Mouse (Mus musculus) embryonic fibroblast, embryonic 13.5 days (primary cell): Measurements from ENCODE around the gene Tcf20.

Source experiments
- CTCF ChIP-seq: IDR thresholded peaks from 2 replicates; pipeline ENCODE4 v1.5.1; 2011; ENCODE audit warnings: mild to moderate bottlenecking, control low read depth, low read length, moderate library complexity, borderline replicate concordance; ENCODE audit not compliant: insufficient read depth
- POLR2A ChIP-seq: IDR thresholded peaks from 2 replicates; pipeline ENCODE4 v1.6.1; 2011; ENCODE audit warnings: low read depth, mild to moderate bottlenecking, control low read depth, low read length, moderate library complexity

DNA sequence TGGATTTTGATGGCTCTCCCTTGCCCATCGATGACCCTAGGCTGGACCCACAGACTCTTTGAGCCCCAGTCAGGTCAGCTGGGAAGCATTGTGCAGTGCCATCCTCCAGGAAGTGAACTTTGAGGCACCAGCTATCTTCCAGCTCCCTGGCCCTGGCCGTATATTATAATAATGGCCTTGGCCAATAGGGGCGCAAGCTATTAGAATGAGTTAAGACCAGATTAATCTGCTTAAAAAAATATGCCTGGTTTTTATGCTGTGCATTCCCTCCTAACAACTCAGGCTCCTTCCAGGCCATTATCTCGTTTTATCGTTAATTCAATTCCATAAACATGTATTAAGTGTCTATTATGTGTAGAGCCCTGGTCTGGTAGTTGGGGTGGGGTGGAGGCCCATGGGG is 56.2 kb downstream of the Tcf20 start:
- TF ChIP-seq CTCF (no peak), POLR2A (no peak)
